Mouse (Mus musculus): ENCODE measurements around the gene Ffar2.

DNA sequence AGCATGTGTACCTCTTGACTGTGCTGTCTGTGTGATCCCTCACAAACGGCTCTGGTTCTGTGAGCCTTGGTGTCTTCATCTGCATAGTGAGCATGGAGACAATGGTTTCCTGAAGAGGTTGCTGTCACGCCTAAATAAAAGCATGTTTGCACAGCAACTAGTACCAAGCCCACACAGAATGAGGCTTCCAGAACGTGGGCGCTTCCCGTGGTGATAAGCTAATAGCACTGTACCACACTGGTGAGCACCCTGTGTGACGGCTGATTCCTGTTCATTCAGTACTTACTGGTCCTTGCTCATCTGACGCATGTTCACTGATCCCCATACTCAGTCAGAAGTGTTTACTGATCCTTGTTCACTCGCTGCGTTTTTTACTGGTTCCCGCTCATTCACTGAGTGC is 33.4 kb downstream of the Ffar2 start:
- no peak for TF ChIP-seq CTCF (IDR thresholded peaks at IDR 0.05)
- TF ChIP-seq EP300 (IDR thresholded peaks at IDR 0.05): no peak
